Mouse (Mus musculus): ENCODE measurements around the gene Olfr1230.

Gene Olfr1230

DNA sequence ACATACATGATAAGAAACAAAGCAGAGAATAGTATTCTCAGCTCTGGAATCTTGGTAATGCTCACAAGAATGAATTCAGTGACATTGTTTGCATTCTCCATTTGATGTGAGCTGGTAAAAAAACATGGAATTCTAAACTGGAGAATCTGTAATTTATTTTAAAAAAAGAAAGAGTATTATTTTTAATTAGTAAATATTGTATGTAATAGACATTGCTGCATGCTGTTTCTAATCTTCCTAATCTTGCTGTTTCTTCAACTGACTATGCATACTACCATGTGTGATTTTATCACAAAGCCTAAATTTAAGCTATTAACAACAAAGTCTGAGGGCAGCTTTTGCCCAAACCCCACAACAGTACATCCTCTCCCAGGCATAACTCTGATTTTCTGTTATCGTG is at the start of gene Olfr1230:
Gene Olfr1230 (minus strand): TSS at position 101 of the 400 bp plus-strand sequence.
- no peak for DNase-seq

DNA sequence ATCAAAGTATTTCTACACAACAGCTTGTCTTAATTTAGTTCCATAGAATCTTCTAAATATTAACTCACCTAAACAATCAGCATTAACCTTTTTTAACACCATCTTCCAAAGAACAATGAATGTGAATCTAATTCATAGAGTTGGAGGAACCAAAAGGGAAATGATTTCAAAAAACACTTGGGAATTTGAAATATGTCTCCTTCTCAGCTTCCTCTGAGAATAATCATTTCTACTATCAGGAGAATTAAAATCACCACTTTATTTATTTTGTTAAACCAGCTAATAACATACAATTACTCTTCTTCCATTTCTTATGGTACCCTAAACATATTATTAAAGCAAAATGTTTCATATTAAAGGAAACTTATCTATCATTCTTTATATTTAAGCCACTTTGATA is 45.2 kb upstream of the Olfr1230 start, which contains the start of gene Olfr1233:
Gene Olfr1233 (minus strand): TSS at position 101 of the 400 bp plus-strand sequence.
- no peak for DNase-seq

DNA sequence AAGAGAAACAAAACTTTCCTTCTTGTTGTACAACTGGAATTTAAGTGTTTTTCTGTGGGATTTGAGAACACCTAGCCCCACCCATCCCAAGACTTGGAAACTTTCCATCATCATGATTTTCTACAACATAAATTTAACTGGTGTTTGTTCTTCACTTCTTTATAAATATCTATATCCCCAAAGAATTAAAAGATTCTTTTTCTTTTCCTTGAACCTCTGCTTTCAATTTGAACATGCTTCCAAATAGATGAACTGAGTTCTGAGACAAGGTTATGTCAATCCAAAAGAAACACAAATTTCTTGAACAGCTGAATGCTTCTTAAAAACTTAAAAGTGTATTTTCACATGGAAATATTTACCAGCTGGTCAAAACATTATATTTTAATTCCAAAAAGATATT is 32.5 kb upstream of the Olfr1230 start, which contains the start of gene Olfr1232:
Gene Olfr1232 (minus strand): TSS at position 101 of the 400 bp plus-strand sequence.
- no peak for DNase-seq

DNA sequence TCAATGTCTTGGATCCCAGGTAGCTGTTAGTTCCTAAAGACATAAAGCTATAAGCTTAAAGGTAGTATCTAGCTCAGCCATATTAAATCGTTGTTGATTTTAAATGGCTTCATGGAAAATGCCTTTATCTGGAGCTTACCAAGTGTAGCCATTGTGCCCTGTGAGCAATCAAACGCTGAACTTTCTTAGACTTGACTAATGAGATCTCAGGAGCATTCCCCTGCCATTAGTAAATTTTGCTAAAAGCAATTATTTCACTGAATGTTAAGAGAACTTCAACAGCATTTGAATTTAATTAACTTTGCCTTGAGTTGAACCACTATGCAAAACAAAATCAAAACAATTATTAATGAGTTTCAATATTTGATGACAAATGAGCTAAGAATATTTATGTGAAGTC is 9.9 kb upstream of the Olfr1230 start, which contains the start of gene Olfr1231:
Gene Olfr1231 (minus strand): TSS at position 101 of the 400 bp plus-strand sequence.
- no peak for DNase-seq

DNA sequence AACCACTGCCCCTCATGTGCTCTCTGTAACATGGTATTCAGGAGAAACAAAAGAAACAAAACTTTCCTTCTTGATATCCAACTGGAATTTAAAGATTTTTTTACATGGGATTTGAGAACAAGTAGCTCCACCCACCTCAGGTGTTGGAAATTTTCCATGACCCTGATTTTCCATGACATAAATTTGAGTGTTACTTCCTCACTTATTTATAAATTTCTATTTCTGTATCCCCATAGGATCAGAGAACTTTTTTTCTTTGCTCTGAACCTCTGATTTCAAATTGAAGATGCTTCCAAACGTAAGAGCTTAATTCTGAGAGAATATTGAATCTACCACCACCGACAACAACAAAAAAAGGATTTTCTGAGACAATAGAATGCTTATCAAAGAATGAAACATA is 9.2 kb downstream of the Olfr1230 start, which contains the start of gene Olfr1229:
Gene Olfr1229 (minus strand): TSS at position 101 of the 400 bp plus-strand sequence.
- no peak for DNase-seq

DNA sequence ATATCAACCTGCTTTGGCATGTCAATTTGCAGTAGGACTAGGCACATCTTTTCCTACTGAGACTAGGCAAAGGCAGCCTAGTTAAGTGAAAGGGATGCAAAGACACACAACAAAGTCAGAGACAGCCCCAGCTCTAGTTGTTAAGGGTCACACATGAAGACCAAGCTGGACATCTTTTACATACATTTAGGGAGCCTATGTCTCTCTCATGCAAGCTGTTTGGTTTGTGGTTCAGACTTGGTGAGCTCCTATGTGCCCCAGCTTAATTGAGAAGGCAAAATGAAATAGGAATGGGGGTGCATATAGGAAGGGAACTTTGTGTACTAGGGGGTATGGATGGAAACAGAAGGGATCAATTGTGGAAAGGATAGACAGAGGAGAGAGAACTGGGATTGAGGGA is 43.1 kb downstream of the Olfr1230 start, which contains the start of gene Olfr1228:
Gene Olfr1228 (minus strand): TSS at position 101 of the 400 bp plus-strand sequence.
- no peak for DNase-seq

Data from embryo, embryonic 11 days (tissue).